Mouse (Mus musculus): ENCODE data around the gene Dok1.

Dok1 gene

DNA sequence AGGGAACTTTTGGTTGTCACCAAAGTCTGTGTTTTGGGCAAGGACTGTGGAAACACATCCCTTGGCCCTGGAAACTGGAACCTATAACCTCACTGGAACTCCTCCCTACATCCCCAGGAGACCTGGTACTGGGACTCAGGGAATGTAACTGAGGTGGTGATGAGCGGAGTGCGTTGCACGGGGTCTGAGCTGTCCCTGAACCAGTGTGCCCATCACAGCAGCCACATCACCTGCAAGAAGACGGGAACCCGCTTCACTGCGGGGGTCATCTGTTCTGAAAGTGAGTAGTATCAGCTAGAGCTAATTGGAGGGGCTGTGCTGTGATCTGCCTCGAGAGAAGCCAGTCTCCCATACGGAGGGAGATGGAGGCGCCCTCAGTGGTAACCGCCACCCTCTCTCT lies 16.1 kb upstream of the Dok1 start:
- DNase-seq (ENCODE audit: low spot score): no peak

DNA sequence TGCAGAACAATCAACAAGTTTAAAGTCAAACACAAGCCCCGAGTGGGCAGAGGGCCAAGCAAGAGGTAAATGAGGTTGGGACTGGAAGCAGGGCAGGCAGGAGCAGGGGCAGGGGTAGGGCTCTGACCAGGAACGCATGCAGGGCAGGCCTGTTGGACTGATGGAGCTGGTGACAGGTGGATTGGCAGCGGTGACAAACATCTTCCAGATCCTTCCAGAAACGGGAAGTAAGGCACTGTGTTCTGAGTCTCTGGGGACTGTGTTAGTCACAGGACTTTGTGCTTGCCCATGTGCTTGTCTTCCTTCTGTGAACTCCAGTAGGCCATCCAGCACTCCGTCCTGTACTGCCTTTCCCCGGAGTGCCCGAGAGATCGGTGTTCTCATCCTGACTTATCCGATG lies 11.5 kb upstream of the Dok1 start:
- no peak for DNase-seq (ENCODE audit: low spot score)

DNA sequence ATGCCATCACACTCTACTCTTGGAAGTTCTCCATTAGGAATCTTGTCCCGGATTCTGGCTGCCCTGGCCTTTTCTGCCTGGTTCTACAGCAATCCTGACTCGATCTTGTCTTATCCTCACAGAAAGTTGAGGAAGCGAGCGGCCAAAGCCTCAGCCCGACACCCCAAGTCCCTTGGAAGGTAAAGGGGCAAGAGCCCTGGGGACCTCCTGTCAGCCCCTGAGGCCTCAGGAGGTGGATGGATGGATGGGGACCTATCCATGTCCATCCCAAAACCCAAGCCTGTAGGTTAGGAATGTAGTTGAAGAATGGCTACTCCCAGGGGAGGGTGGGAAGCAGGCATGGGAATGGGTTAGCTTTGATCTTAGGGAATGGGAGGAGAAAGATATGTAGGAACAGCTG lies 10.7 kb upstream of the Dok1 start:
- DNase-seq (ENCODE audit: low spot score): no peak

DNA sequence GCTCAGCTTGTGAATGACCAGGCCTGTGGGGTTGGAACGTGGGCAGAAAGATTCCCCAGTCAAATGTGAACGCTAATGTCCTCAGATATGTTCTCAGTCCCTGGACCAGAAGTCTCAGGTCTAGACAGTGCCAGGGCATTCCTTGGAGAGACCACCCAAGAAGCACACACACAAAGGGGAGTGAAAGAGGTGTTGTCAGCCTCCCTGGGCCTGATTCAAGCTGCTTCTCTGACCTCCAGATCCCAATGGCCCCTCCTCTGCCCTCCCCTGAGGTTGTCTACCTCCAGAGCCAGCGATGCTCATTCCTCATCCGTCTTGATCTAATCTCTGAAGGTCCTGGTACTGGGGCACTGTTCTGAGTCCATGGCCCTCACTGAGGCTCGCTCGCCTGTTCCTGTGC lies 10.3 kb upstream of the Dok1 start:
- DNase-seq (ENCODE audit: low spot score): no peak

DNA sequence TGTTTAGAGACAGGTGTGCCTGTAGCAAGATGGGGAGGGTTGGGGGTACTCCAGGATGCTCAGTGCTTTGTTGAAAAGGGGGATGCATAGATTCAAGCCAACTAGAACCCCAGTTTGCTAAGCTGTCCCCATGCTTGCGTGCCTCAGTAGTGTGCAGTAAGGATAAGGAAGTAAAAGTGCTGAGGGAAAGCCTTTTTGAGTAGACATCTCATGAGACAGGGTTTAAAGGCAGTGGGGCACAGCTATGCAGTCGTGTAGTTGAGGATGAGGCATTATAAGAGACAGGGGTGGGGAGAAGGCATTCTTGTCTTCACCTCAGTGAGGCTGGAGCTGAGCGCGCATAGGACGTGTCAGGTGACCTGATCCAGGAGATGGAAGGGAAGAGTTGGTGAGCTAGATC lies 7.3 kb upstream of the Dok1 start:
- DNase-seq (ENCODE audit: low spot score): no peak

DNA sequence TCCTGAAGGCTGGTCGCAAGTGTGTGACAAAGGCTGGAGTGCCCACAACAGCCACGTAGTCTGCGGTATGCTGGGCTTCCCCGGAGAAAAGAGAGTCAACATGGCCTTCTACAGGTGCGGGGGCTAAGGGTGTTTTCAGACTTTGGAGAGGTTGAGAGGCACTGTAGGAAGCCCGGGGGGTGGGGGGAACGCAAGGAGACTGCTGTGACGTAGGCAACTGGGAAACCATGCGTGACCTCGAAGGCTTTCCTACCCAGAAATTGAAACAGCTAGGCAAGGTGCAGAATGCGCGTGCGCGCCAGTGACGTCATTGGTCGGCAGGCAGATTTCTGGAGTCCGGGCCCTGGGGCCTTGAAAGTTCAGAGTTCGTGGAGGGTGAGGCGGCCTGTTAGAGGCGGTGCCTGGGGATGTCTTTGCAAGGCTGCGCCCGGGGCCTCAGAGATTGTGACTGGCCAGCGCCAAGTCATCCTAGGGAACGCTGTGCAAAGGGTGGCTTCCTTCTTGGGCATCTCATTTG lies 5.3 kb upstream of the Dok1 start:
- peak; percentile 94 for DNase-seq (ENCODE audit: low spot score)

DNA sequence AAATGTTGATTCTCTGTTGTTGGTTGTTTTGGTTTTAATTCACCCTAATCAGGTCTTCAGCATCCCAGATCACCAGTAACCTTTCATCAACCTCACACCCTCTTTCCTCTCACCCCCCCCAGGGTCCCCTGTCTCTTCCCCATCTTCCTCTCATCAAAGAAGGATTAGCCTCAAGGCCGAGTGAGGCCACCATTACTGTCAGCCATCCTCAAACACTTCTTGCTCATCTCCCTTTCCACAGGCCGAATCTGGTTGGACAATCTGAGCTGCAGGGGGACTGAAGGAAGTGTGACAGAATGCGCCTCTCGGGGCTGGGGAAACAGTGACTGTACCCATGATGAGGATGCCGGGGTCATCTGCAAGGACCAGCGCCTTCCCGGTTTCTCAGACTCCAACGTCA lies 3.9 kb upstream of the Dok1 start:
- no peak for DNase-seq (ENCODE audit: low spot score)

DNA sequence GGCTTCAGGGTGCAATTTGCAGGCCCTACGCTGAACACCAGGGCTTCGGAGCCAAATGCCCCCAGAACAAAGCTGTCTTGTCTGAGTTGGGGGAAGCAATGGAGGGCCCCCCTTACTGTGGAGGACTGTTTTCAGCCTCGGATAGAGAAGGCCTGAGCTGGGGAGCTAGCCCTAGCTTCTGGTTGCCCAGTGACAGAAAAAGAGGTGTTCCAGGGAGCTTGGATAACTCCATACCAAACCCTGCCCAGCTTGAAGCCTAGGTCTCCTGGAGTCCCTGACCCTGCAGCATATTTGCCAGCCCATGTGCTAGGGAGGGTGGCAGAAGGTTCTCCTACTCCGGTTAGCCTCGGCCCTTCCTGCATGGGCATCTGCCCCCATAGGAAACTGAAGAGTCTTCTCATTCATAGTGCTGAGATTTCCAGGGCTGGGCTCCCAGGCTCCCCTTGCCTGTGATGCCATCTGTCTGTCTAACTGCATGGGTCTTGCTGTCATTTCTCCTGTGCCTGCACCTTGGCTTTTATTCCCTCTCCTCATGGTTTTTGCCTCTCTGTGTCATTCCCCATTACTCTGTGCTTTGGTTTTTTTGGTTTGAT lies 1.3 kb upstream of the Dok1 start:
- DNase-seq (ENCODE audit: low spot score): no peak

DNA sequence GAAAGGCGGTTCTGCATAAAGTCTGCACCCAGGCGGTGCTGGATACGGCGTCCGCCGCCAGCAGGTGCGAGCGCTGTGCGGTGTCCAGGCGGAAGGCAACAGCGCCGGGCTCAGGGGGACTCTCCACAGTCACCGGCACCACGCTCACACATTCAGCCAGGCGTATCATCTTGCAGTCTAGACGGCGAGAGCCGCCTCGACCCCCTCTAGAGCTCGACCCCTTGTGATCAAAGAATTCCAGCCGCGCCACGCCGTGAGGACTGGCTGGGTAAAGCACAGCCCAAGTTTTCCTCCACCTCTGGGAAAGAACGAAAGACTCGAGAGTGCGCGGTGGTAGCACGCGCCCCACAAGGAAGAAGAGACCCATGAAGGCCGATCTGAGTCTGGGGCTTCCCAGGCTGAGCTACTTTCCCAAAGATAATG lies 491 bp downstream of the Dok1 start:
- peak; percentile 46 for DNase-seq (ENCODE audit: low spot score)

DNA sequence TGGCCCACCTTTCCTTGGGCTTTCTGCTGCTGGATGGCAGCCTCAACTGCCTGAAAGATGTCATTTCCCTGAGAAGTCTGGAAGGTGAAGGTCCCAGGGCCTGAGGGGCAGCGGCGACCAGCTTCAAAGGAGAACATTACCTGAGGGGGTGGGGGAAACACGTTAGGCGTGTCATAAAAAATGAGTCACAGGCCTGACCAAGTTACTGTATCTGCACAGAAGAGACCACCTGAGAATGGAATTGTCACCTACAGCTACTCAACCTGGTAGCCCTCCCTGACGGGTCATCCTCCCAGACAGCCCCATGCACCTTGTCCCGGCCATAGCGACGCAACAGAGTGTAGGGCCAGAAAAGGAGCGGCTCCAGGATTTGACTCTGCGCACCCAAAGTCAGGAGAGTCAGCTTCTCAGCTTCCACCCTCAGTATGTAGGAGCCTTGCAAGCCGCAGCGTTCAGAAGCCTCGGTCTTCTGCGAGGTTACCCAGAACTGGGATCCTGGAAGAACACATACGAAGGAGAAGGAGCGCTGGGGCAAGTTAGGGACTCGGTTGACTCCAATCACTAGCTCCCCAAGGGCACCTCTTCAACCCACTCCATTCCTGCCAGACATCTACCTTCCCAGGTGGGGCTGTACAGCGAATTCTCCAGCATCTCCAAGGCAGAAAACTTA lies 1.2 kb downstream of the Dok1 start:
- DNase-seq (ENCODE audit: low spot score): no peak

DNA sequence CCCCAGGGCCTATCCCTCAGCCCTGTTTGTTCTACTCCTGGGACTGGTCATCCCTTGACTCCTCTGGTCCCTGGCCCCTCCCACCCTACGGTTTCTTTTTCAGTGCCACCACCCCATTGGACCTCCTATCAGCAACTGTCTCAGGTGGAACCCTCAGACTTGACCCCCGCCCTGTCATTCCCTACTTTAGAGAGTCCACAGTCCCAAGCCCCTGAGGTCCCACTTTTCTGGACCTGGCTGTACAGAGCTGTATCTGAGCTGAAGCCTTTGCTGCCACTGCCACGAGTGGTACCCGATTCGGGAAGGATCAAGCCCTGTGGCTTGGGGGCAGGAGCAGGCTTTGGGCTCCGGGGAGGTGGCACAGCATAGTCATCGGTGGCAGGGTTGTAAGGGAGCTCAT lies 2.2 kb downstream of the Dok1 start:
- DNase-seq (ENCODE audit: low spot score): no peak

DNA sequence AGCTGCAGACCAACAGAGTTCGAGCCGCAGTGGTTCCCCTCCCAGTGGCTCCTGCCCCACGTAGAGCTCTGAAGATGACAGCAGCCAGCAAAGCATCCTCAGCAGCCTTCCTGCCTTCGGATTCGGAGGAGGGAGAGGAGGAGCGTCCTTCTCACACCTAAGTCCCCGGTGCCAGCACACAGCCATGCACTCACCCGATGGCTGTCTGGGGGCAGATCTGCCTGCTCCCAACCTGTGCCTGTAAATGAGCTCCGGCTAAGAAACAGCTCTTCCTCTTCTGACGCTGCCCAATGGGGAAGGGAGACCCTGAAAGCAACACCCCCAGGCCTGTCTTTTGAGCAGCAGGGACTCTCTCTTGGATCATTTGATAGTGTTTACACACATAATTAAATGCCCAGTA lies 3.5 kb downstream of the Dok1 start:
- no peak for DNase-seq (ENCODE audit: low spot score)

DNA sequence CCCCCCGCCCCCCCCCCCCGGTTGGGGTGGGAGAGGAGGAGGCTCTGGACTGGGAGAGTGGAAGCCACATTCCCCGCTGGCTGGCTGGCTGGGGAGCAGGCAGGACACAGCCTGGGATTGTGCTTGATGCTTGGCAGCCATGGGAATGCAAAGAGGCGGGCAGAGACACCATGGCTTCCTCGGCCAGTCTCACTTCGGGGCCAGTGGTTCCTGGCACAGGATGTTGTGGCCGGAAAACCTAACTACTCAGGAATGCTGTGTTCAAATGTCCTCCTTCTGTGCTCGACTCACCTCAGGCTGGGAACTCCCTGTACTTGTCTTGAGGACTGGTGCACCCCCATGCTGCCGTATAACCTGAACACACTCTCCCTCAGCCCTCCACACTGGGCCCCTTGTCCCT lies 5.6 kb downstream of the Dok1 start:
- DNase-seq (ENCODE audit: low spot score): no peak

DNA sequence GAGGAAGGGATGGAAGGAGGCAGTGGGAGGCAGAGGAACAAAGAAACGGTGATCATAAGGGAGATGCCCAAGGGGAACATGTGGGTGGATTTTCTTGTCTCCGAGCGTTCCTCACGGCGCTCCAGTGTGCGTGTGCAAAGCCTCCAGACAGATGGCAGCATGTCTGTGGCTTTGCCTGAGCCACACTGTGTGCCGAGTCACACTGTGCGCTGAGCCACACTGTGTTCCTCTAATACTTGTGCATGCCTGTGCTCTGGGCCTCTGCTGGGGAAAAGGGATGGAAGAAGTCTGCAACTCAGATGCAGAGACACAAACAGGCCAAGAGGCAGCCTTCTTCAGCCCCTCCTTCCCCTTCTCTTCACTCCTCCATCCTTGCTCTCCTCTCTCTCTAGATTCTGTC lies 6.0 kb downstream of the Dok1 start:
- DNase-seq (ENCODE audit: low spot score): no peak

DNA sequence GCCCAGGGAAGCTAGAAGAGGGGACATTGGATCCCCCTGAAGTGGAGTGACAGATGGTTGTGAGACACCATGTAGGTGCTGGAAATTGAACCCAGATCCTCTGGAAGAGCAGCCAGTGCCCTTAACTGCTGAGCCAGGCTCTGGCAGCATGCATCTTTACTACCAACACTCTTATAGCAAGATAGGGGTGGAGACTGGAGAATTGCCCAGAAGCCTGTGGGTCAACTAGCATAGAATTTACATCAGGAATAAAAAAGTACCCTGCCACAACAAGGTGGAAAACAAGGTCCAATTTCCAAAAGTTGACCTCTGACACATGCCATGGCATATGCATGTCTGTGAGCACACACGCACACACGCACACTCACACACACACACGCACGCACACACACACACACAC lies 8.1 kb downstream of the Dok1 start:
- no peak for DNase-seq (ENCODE audit: low spot score)

DNA sequence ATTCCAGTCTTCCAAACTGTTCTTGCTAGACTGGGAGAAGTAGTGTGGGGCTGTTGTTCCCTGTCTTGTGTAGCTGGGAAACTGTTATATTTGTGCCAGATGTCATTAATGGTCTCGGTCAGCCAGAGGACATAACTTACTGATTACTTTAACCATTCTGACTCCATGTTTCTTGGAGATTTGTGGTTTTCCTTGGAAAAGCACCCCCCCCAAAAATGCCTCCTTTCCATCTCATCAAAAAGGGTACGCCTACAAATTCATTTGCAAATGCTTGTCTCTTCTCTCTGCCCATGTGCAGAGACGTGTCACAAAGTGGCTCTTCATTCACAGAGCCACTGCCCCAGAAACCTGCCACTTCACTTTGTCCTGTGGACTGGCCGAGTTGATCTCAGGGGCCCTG lies 8.8 kb downstream of the Dok1 start:
- no peak for DNase-seq (ENCODE audit: low spot score)

DNA sequence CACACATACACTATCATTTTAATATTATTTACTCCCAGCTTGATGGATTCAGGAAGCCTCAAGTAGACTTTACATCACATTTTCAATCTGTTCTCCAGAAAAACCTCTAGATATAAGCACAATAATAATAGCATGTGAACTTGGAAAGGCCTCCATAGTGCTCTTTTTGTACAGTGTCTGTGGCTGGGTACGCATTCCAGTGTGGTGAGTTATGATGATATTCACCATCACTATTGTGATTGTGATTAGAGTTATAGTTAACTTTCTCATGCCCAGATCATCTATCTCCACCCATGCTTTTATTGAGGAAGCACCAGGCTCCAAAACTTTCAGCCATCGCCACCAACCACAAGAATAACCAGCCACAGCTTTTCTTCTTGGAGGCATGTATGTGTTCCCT lies 9.5 kb downstream of the Dok1 start:
- no peak for DNase-seq (ENCODE audit: low spot score)

DNA sequence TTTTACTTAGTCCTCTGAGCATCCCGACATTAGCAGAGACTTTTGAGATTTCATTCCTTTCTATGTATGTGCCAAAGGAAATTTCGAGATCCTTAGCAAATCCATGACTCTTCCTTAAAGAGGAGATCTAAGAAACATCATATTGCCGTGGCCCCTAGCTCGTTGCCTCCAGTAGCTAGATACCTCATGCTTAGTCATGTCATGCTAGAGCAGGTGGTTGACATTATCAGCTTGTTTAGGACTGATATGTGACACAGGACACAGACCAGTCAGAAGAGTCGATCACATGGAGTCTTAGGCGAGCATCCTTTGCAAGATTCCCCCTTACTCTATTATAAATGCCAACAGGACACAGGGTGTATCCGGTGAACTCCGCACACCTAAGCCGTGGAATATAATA lies 10.3 kb downstream of the Dok1 start:
- DNase-seq (ENCODE audit: low spot score): no peak

DNA sequence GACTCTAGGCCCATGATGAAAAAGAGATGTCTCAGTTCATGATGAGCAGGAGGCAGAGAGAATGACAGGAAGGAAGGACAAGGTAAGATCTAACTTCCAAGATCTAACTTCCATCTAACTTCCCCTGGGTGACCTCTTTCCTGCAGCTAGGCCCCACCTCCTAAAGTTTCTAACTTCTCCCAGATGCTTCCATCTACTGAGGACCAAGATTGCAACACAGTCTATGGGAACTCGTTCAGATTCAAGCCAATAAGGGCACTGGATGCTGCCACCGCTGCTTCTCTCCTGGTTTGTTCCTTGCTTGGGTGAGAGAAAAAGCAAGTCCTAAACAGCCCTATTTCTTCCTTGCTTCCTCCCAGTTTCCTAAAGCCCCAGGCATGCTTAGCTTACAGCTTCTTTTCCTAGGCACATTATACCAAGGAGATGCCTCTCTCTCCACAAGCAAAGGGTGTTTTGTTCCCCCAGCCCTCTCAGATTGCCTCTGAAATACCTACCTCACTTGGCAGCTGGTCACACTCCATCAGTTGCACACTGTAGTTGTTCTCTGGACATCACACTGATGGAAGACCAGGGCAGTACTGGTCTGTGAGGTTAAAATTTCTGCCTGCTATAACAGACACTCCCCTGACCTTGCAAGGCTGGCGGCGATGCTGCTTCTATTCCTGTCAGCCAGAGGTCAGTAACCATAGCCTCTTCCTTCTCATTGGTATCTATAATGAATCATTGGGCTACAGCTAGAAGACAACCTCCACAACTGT lies 12.3 kb downstream of the Dok1 start:
- DNase-seq (ENCODE audit: low spot score): no peak

DNA sequence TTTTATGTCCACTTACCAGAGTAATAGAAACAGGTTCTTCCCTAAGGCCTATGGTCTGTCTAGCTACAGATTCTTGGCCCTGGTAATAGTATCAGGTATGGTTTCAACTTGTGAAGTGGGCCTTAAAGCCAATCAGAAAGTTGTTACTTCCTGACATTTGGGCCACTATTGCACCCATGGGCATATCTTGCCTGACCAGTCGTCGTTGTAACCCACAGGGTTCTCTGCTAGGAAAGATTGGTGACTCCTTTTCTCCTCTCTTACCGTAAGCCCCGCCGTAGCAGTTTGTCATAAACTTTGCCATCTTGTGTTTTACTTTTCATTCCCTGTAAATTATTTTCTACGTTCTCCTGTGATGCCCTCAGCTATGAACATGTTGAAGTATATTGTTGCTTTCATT lies 13.2 kb downstream of the Dok1 start:
- no peak for DNase-seq (ENCODE audit: low spot score)

DNA sequence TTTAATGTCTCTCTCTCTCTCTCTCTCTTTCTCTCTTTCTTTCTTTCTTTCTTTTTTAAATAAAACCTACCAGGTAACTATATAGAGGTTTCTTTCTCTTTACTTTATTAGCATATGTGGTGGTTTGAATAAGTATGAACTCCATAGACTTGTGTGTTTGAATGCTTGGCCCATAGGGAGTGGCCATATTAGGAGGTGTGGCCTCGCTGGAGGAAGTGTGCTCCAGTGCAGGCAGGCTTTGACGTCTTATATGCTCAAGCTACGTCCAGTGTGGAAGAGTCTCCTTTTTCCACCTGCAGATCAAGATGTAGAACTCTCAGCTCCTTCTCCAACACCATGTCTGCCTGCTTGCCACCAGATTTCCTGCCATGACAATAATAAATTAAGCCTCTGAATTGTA lies 14.2 kb downstream of the Dok1 start:
- no peak for DNase-seq (ENCODE audit: low spot score)

DNA sequence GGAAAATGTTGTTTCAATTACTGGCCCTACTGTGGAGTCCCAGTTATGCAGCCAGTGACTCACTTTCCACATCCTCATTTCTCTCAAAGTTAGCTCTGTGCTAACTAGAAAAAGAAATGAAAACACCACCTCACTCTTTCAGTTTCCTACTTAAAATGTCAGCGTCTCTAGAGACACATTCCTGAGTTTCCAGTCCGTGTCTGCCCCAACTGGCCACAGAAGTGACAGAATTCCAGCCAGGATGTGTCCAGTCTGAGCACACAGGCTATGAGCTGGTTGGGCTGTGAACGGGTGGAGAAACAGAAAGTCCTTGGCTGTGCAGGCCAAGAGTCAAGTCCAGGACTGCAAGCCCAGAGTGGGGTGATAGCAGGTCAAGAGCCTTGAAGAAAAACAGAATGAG lies 16.1 kb downstream of the Dok1 start:
- DNase-seq (ENCODE audit: low spot score): no peak

DNA sequence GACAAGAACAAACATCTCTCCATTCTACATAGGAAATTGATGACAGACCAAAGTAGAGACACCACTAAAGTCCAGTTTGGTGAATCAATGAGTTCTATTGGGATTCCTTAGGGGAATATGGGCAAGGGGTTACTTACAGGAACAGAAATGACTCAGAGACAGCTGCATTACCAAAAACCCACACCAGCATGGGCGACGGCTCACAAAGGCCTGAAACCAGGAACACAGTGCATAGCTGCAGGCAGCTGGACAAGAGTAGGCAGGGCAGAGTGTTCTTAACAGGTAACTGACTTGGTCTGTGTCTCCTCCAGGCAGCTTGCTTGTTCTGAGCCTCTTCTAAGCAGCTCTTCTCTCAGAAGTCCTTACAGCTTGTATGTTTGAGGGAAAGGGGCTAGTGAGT lies 17.5 kb downstream of the Dok1 start:
- no peak for DNase-seq (ENCODE audit: low spot score)
